Mouse (Mus musculus) gastrocnemius, adult 2 months (tissue): Measurements from ENCODE around the gene Lysmd4. TPM values are rescaled to one million over a fixed set of nuclear protein-coding genes. Genes with fewer than 3 reads are reported as not detected.

ENCODE experiments used
- DNase-seq: peaks from one replicate; pipeline ENCODE4 v3.0.0; 2022
- H3K27ac ChIP-seq: fragments of 200-600 bp; 2 replicates; pipeline ENCODE4 v1.8.1; 2022; ENCODE audit warnings: mild to moderate bottlenecking
- H3K4me3 ChIP-seq: fragments of 200-600 bp; 2 replicates; pipeline ENCODE4 v1.8.1; 2022; ENCODE audit warnings: mild to moderate bottlenecking, moderate library complexity
- CTCF ChIP-seq: fragments of 200-600 bp; IDR thresholded peaks from 2 replicates; pipeline ENCODE4 v1.8.1; 2022; ENCODE audit warnings: antibody characterized with exemption, mild to moderate bottlenecking, moderate library complexity
- intact Hi-C: fragments of 180-260 bp; cut with DNase I; formaldehyde crosslinking; loops from one replicate; pipeline ENCODE4 v1.15.1; 2025
- total RNA-seq, 2 experiments: library from RNA; stranded (reverse); gene quantifications; 2 replicates each; pipeline ENCODE4 v1.2.3; 2021

Gene Lysmd4
- total RNA-seq, 2 experiments from 2014 or later: 6.4 to 7.9 TPM

- intact Hi-C loops: no loop called here
- no peak overlapping the region for H3K27ac ChIP-seq
- no peak for DNase-seq
- H3K4me3 ChIP-seq: no peak overlapping the region
- no peak for TF ChIP-seq CTCF
Measured at GRCm38 (mm10) chr7:67213589-67213988, 8.8 kb upstream of the Lysmd4 start.

DNA sequence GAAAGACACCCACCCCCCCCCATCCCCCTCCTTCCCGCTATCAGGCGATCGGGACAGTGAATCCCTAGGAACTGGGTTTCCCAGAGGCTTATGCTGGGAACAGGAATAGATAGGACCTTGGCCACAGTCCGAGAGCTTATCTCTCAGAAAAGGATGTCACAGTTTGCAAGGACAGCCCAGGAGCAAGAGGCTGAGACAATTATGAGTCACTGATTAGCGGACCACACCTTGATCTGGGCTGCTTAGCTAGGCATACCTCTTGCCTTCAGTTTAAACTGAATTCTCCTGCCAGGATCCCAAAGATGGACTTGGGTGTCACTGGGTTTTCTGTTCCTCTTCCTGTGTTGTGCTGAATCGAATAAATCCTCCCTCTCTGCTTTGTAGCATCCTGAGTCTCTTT, 6.0 kb upstream of the Lysmd4 start:
- intact Hi-C loops: no loop called here
- DNase-seq: no peak
- H3K27ac ChIP-seq: no peak overlapping the region
- no peak overlapping the region for H3K4me3 ChIP-seq
- TF ChIP-seq CTCF: no peak

DNA sequence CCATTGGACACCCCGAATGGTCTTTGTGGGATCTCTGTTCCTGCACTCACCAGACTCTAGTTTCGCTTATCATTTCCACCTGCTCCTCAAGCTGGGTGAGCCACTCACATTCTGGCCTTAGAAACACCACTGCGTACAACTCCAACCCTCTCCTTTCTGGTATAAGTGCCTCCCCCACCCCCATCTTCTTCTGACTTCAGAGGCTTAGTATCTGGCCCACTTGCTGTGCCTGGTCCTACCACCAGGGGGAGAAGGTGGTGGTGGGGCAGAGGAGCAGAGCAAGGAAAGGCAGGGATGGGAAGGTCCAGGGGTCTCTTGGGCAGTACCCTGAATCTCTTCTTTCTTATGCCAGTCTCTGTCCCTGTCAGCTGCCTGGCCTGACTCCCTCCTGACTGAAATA, 5.3 kb upstream of the Lysmd4 start:
- peak; percentile 83 for DNase-seq

GRCm38 (mm10) chr7:67225943-67226625, 3.7 kb downstream of the Lysmd4 start:
- no peak overlapping the region for H3K27ac ChIP-seq
- no peak overlapping the region for H3K4me3 ChIP-seq
- no peak for TF ChIP-seq CTCF
- intact Hi-C loops: loop anchor here (10.0 kb wide), 1 partner anchor 529 kb away; the partner anchor contains the start of gene Synm
- DNase-seq: no peak

More for the DNA sequence above, 5.3 kb upstream of the Lysmd4 start:
- peak; percentile 95 for TF ChIP-seq CTCF
- intact Hi-C loops: loop anchor here (1.0 kb wide), 1 partner anchor 414 kb away; no protein-coding TSS in a partner anchor
- Histone ChIP-seq H3K27ac (no peak overlapping the region), H3K4me3 (no peak overlapping the region)

DNA sequence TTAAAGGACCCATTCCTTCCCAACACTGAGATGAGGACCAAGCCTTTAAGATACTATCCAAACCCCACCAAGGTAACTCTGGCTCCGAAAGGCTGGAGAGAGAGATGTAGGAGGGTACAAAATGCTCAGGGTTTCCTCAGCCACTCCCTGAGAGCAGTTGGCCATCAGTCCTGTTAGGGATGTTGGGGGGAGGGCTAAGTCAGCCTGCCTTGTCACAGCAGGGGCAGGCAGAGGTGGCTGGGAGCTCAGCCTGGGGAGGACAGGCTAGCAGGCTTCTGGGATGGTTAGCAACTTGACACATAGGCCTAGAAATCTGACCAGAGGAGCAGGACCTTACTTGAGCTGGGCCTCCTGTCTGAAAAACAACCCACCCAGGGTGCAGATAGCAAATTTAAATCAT, 5.2 kb downstream of the Lysmd4 start:
- Histone ChIP-seq H3K4me3 (no peak overlapping the region), H3K27ac (peak overlapping the region; percentile 7; the same call in 1 of the 2 replicates)
- intact Hi-C loops: loop anchor here (10.0 kb wide), 1 partner anchor 527 kb away; the partner anchor contains the start of gene Synm
- DNase-seq: no peak
- TF ChIP-seq CTCF: no peak

DNA sequence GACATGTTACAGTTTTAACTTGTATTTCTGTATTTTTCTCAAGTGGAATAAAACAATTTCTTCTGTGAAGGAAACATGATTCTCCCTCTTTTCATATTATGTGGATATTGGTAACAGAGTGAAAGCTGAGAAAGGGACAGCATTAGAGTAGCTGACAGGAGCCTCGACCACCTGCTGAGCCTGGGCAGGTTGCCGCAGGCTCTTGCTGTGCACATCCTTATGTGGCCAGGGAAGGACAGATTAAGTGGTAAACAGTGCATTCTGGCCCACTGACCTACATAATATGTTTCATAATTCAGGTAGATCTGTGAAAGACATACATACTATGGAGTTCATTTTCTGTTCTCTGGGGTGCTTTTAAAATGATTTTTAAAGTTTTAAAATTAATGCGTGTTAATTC, 6.0 kb downstream of the Lysmd4 start:
- no peak overlapping the region; the same call in 1 of the 2 replicates for H3K27ac ChIP-seq
- intact Hi-C loops: loop anchor here (10.0 kb wide), 1 partner anchor 526 kb away; the partner anchor contains the start of gene Synm
- TF ChIP-seq CTCF: no peak
- no peak overlapping the region for H3K4me3 ChIP-seq
- DNase-seq: no peak

- no peak overlapping the region for H3K4me3 ChIP-seq
- peak overlapping the region; percentile 69; the same call in 1 of the 2 replicates for H3K27ac ChIP-seq
- DNase-seq: peak; percentile 63
- intact Hi-C loops: loop anchor here (10.0 kb wide), 1 partner anchor 526 kb away; the partner anchor contains the start of gene Synm
- TF ChIP-seq CTCF: peak; percentile 84
Measured at GRCm38 (mm10) chr7:67228891-67229602, 6.7 kb downstream of the Lysmd4 start.

GRCm38 (mm10) chr7:67229701-67230100, 7.4 kb downstream of the Lysmd4 start:
- DNase-seq: no peak
- Histone ChIP-seq H3K4me3 (no peak overlapping the region), H3K27ac (peak overlapping the region; percentile 69; the same call in 1 of the 2 replicates)
- intact Hi-C loops: loop anchor here (10.0 kb wide), 1 partner anchor 525 kb away; the partner anchor contains the start of gene Synm
- no peak for TF ChIP-seq CTCF

DNA sequence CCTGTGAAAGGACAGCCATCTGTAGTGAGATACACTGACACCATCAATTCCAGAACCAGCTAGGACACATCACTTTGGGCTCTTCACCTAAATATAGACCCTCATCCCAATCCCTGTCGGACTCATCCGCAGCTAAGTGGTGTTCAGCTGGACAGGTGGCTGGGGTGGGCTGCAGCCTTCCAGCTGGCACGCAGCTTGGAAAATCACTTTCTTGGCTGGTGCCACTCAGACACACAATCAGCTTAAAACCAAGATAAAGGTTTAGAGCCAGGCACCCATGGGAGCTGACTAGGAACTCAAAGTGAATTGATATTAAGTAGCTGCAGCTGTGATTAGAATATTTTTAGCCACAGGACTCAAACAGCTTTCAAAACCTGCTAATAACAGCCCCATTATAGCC, 7.9 kb downstream of the Lysmd4 start:
- peak overlapping the region; percentile 69 for H3K27ac ChIP-seq
- no peak overlapping the region for H3K4me3 ChIP-seq
- intact Hi-C loops: no loop called here
- DNase-seq: peak; percentile 66
- no peak for TF ChIP-seq CTCF

GRCm38 (mm10) chr7:67230640-67231140, 8.3 kb downstream of the Lysmd4 start:
- no peak for DNase-seq
- Histone ChIP-seq H3K4me3 (no peak overlapping the region), H3K27ac (peak overlapping the region; percentile 69)
- no peak for TF ChIP-seq CTCF
- intact Hi-C loops: no loop called here

DNA sequence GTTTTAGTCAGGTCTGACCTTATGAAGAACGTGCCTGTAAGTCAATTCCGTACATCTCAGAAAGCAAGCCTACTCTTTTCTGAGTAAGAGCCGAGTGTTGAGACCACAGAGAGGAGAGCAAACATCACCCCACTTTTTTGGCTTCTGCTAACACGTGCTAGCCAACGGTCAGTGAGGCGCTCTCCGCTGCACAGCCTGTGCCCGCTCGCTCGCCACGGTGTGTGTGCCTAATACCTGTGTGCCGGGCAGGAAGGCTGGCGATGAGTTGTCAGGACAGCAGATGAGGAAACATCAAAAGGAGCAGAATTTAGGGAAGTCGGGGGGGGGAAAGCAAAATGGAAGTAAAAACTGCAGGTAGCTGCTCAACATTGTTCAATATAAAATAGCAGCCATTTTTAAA, 10.2 kb downstream of the Lysmd4 start:
- DNase-seq: no peak
- intact Hi-C loops: no loop called here

DNA sequence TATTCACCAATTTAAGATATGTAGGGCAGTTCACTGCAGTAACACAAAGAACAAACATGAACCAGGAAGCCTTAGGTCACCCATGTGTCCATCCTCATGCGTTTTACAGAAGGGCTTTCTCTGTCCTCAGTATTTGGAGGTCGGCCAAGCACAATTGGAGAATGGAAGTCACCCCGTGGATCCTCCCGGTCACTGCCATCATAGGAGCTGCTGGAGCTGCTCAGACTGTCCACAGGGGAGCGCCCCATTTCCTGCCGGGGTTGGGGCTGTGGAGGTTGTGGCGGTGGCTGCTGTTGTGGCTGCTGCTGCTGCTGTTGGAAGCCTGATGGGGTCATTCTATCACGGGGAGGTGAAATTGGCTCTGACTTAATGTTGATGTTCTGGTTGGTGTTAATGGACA, 12.5 kb downstream of the Lysmd4 start:
- H3K4me3 ChIP-seq: no peak overlapping the region
- H3K27ac ChIP-seq: peak overlapping the region; percentile 1; the same call in 1 of the 2 replicates
- TF ChIP-seq CTCF: peak; percentile 26; the same call in 1 of the 2 replicates
- DNase-seq: peak; percentile 55
- intact Hi-C loops: no loop called here

More for the DNA sequence above, 10.2 kb downstream of the Lysmd4 start:
- no peak for TF ChIP-seq CTCF
- Histone ChIP-seq H3K27ac (no peak overlapping the region), H3K4me3 (no peak overlapping the region)

DNA sequence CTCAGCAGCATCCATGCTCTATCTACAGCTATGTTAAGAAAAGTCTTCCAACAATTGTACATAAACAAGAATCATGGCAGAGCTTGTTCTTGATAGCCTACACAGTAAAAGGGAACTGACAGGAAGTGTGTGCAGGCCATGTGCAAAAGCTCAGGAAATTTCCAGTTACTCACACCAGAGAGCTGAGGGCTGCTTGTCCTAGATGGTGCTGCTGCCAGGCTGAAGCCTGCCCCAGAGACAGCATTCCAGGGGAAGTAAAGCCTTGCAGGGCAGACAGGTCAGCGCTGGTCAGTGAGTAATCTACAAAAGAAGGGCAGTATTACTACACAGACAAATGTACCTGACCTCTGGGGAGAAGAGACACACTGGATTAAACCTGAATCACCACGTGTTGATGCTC, 14.0 kb downstream of the Lysmd4 start:
- intact Hi-C loops: no loop called here

More for the DNA sequence above, 14.0 kb downstream of the Lysmd4 start:
- no peak overlapping the region for H3K4me3 ChIP-seq
- no peak for TF ChIP-seq CTCF
- no peak for DNase-seq
- no peak overlapping the region for H3K27ac ChIP-seq
